In the genomic region with DNA sequence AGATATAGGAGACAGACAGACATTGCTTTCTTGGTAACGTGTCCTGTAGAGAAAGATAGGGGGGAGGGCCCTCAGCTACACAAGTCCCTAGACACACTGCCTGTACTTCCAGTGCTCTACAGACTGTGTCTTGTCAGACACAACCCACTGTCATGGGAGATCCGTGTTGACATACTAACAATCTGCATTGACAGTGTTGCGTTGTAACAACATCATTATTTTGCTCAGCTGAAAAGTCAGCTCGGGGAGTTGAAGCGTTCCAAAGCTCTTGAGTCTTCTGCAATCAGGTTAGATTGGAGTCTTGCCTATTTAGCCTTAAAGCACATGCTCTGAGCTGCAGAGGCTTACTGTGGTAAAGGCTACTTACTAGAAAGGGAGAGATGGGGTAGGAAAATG, we compare ENCODE assay signal across 13 mouse cellular contexts. TPM values are rescaled to one million over a fixed set of nuclear protein-coding genes. Genes with fewer than 3 reads are reported as not detected.
DNase-seq lines count a peak whose midpoint lies in the region; ATAC-seq and TF ChIP-seq lines count a peak whose summit lies in the region.
"Had no signal": no experiment of that assay in that cellular context is flagged by ENCODE, and none has a peak within 500 bp of the region (broad histone marks: within the 10 kb centered on the region; RNA-seq: fewer than 3 reads in every experiment).

No protein-coding gene starts in this region.

- no peak for ATAC-seq in heart, postnatal 0 days (ENCODE audit: insufficient read depth, low read depth)
- ATAC-seq in liver, embryonic 12.5 days: no peak

- H3K9me3 ChIP-seq in heart, postnatal 0 days (replicated peaks; ENCODE audit: control insufficient read depth, low read length): no peaks in the 10 kb centered on the region
- H3K9me3 ChIP-seq in liver, embryonic 12.5 days (replicated peaks): no peaks in the 10 kb centered on the region
- H3K9me3 ChIP-seq: heart, embryonic 13.5 days; hindbrain, embryonic 15.5 days; limb, embryonic 10.5 days had no signal

- H3K27ac ChIP-seq in heart, postnatal 0 days (ENCODE audit: low read depth): no peak overlapping the region; the same call in 1 of the 2 replicates
- no peak overlapping the region for H3K27ac ChIP-seq in liver, embryonic 12.5 days
- H3K27ac ChIP-seq in small intestine, adult 2 months (ENCODE audit: insufficient read depth, low read depth, low read length): peak overlapping the region; percentile 88
- H3K27ac ChIP-seq: heart, embryonic 13.5 days; hindbrain, embryonic 15.5 days; limb, embryonic 10.5 days had no signal

- H3K4me2 ChIP-seq in heart, postnatal 0 days (ENCODE audit: low read depth, low read length): no peak overlapping the region; the same call in 1 of the 2 replicates
- H3K4me2 ChIP-seq in liver, embryonic 12.5 days: peak overlapping the region; percentile 2; the same call in 1 of the 2 replicates
- H3K4me2 ChIP-seq: heart, embryonic 13.5 days; hindbrain, embryonic 15.5 days had no signal

- no peaks in the 10 kb centered on the region for H3K27me3 ChIP-seq in heart, postnatal 0 days (ENCODE audit: control insufficient read depth, insufficient read depth, low read length)
- no peaks in the 10 kb centered on the region for H3K27me3 ChIP-seq in liver, embryonic 12.5 days (replicated peaks)
- no peaks in the 10 kb centered on the region for H3K27me3 ChIP-seq in small intestine, adult 2 months (ENCODE audit: control insufficient read depth, insufficient read depth, low read length)
- H3K27me3 ChIP-seq: heart, embryonic 13.5 days; hindbrain, embryonic 15.5 days had no signal

- TF ChIP-seq EP300 in heart, postnatal 0 days (IDR thresholded peaks at IDR 0.05; ENCODE audit: low read depth): no peak

- peak overlapping the region; percentile 32; the same call in 1 of the 2 replicates for H3K4me3 ChIP-seq in heart, postnatal 0 days (ENCODE audit: low read depth, low read length)
- H3K4me3 ChIP-seq in liver, embryonic 12.5 days: peak overlapping the region; percentile 30
- H3K4me3 ChIP-seq in small intestine, adult 2 months (ENCODE audit: low read depth, low read length): peak overlapping the region; percentile 69
- H3K4me3 ChIP-seq: heart, embryonic 13.5 days; hindbrain, embryonic 15.5 days; limb, embryonic 10.5 days had no signal

- TF ChIP-seq POLR2A in small intestine, adult 2 months (IDR thresholded peaks at IDR 0.05; ENCODE audit: low read depth, low read length): no peak

- no peaks in the 10 kb centered on the region for H3K36me3 ChIP-seq in heart, postnatal 0 days (replicated peaks; ENCODE audit: control insufficient read depth, insufficient read depth, low read length)
- no peaks in the 10 kb centered on the region for H3K36me3 ChIP-seq in liver, embryonic 12.5 days
- H3K36me3 ChIP-seq in small intestine, adult 2 months (ENCODE audit: control insufficient read depth, insufficient read depth, low read length): no peaks in the 10 kb centered on the region
- H3K36me3 ChIP-seq: heart, embryonic 13.5 days; hindbrain, embryonic 15.5 days; limb, embryonic 10.5 days had no signal

- no peak for TF ChIP-seq CTCF in heart, postnatal 0 days (IDR thresholded peaks at IDR 0.05; ENCODE audit: low read depth)
- no peak for TF ChIP-seq CTCF in small intestine, adult 2 months (IDR thresholded peaks at IDR 0.05; ENCODE audit: extremely low read depth, insufficient read length, insufficient replicate concordance, low read depth, low read length)

- DNase-seq in heart, postnatal 0 days (ENCODE audit: low spot score): no peak
- DNase-seq in heart, adult 18-20 months: no peak
- DNase-seq in thymus, postnatal 0 days (ENCODE audit: low spot score): peak; percentile 50
- DNase-seq in thymus, postnatal 10 days (ENCODE audit: low spot score in 2 of 2): no peak
- no peak for DNase-seq in cerebellum, adult 11 months
- no peak for DNase-seq in gastrocnemius, postnatal 14 days
- DNase-seq: adrenal gland, postnatal 10 days; kidney, adult 9 months had no signal

- intact Hi-C loops in gastrocnemius, postnatal 14 days (cut with DNase I; ENCODE audit: low total_unique reads): no loop called here

- WGBS in heart, postnatal 0 days: 60% methylated on average over 5 of the region's 5 CpGs
- WGBS in liver, embryonic 12.5 days (ENCODE audit: insufficient replicate concordance): 56% methylated on average over 5 of the region's 5 CpGs
- WGBS in small intestine, adult 2 months: 65% methylated on average over 5 of the region's 5 CpGs

- no peak overlapping the region for H3K9ac ChIP-seq in heart, postnatal 0 days (replicated peaks; ENCODE audit: low read depth, low read length)
- no peak overlapping the region for H3K9ac ChIP-seq in liver, embryonic 12.5 days
- H3K9ac ChIP-seq: heart, embryonic 13.5 days; hindbrain, embryonic 15.5 days had no signal

- no peaks in the 10 kb centered on the region for H3K4me1 ChIP-seq in heart, postnatal 0 days (ENCODE audit: control insufficient read depth, insufficient read depth)
- peaks cover 8% of the 10 kb centered on the region for H3K4me1 ChIP-seq in liver, embryonic 12.5 days
- 0 out of 2 replicates have a peak, but pooled peaks cover 2% of the 10 kb centered on the region for H3K4me1 ChIP-seq in small intestine, adult 2 months (ENCODE audit: control insufficient read depth, insufficient read depth, insufficient read length, low read length)
- H3K4me1 ChIP-seq: heart, embryonic 13.5 days; hindbrain, embryonic 15.5 days; limb, embryonic 10.5 days had no signal

RNA-seq across cellular contexts. Expression of a gene that starts 0.8 kb away (rescaled TPM):
- total RNA-seq in heart, postnatal 0 days (2014; rRNA removed; ENCODE audit: low replicate concordance): 0.08 and 1.6 TPM in 2 replicates
- 0.63 and 0.88 TPM in 2 replicates for polyA plus RNA-seq in heart, postnatal 0 days (2015; fragmentation: Nextera tagmentation; extraction: Ambion mirVana)
- total RNA-seq in heart, adult 18-20 months (2021): 1 to 10 TPM; 2.4 to 2.6 TPM
- polyA plus RNA-seq in thymus, postnatal 0 days (2015; fragmentation: Nextera tagmentation; extraction: Ambion mirVana): 134 and 135 TPM in 2 replicates
- 10.5 and 11.5 TPM in 2 replicates for polyA plus RNA-seq in liver, embryonic 12.5 days (2016; fragmentation: Nextera tagmentation; extraction: Ambion mirVana)
- 2.7 and 4.0 TPM in 2 replicates for polyA plus RNA-seq in small intestine, adult 2 months (2012; rRNA removed)
- 1 to 10 TPM; 1.2 to 1.5 TPM for total RNA-seq in gastrocnemius, postnatal 14 days (2021)

RNA-seq across cellular contexts. Expression of a gene that starts 50.8 kb away (rescaled TPM):
- not detected in 2 replicates for total RNA-seq in heart, postnatal 0 days (2014; rRNA removed; ENCODE audit: low replicate concordance)
- polyA plus RNA-seq in heart, postnatal 0 days (2015; fragmentation: Nextera tagmentation; extraction: Ambion mirVana): not detected in 2 replicates
- total RNA-seq in heart, adult 18-20 months (2021): not detected
- 0.35 and 1.0 TPM in 2 replicates for polyA plus RNA-seq in thymus, postnatal 0 days (2015; fragmentation: Nextera tagmentation; extraction: Ambion mirVana)
- polyA plus RNA-seq in liver, embryonic 12.5 days (2016; fragmentation: Nextera tagmentation; extraction: Ambion mirVana): not detected in 2 replicates
- polyA plus RNA-seq in small intestine, adult 2 months (2012; rRNA removed): not detected in 2 replicates
- total RNA-seq in gastrocnemius, postnatal 14 days (2021): not detected
- total RNA-seq: adrenal gland, postnatal 10 days had no signal
- polyA plus RNA-seq: heart, embryonic 13.5 days; limb, embryonic 10.5 days had no signal

RNA-seq across cellular contexts. Expression of a gene that starts 54.6 kb away (rescaled TPM):
- total RNA-seq in heart, postnatal 0 days (2014; rRNA removed; ENCODE audit: low replicate concordance): not detected in 2 replicates
- polyA plus RNA-seq in heart, postnatal 0 days (2015; fragmentation: Nextera tagmentation; extraction: Ambion mirVana): 0.05 TPM in 1 of 2 replicates, not detected in the other
- under 1 TPM; 0.17 to 0.28 TPM for total RNA-seq in heart, adult 18-20 months (2021)
- polyA plus RNA-seq in thymus, postnatal 0 days (2015; fragmentation: Nextera tagmentation; extraction: Ambion mirVana): 0.14 and 0.22 TPM in 2 replicates
- 0.39 and 0.66 TPM in 2 replicates for polyA plus RNA-seq in liver, embryonic 12.5 days (2016; fragmentation: Nextera tagmentation; extraction: Ambion mirVana)
- polyA plus RNA-seq in small intestine, adult 2 months (2012; rRNA removed): 0.08 and 0.33 TPM in 2 replicates
- under 1 TPM in 1 of 2 experiments, not detected in 1; 0.20 TPM for total RNA-seq in gastrocnemius, postnatal 14 days (2021)

Comparison
In these comparisons a context has a peak if more than half of its experiments do, and no peak if none do; other contexts are left out.
1. RNA of a gene that starts 0.8 kb away (polyA plus RNA-seq): 134 to 135 TPM in thymus, postnatal 0 days; 10.5 to 11.5 TPM in liver, embryonic 12.5 days, 2.7 to 4.0 TPM in small intestine, adult 2 months and 0.63 to 0.88 TPM in heart, postnatal 0 days; every median in the first group is over 10 times any median in the second.
2. Peak in every context shown above with its lines, with median percentiles within 50 percentile points of each other: H3K4me3 ChIP-seq.